Mouse (Mus musculus): ENCODE results near the gene Neb. TPM values are rescaled to one million over a fixed set of nuclear protein-coding genes. Genes with fewer than 3 reads are reported as not detected.
A peak's percentile ranks its signal among the peaks of the same experiment; 100 is the strongest.

Neb gene
- polyA plus RNA-seq (2017; shearing (Covaris generic)): 10 to 100 TPM; 12.6 to 22.0 (median 14.4) TPM

- ATAC-seq: peak; percentile 56
These were observed at the start of gene Neb for GRCm38 (mm10) chr2:52378448-52378804. Neb (minus strand) TSS chr2:52378474.

- no peak for ATAC-seq
These were observed 49.1 kb upstream of the Neb start for GRCm38 (mm10) chr2:52427383-52427782.

GRCm38 (mm10) chr2:52426041-52426440, 47.8 kb upstream of the Neb start:
- ATAC-seq: no peak

- ATAC-seq: no peak
These were observed 47.2 kb upstream of the Neb start for GRCm38 (mm10) chr2:52425523-52425795.

- ATAC-seq: peak; percentile 79
These were observed 46.7 kb upstream of the Neb start, which contains the start of gene Arl5a for GRCm38 (mm10) chr2:52424747-52425522. Arl5a (minus strand) TSS chr2:52424901.

- ATAC-seq: peak; percentile 51
These were observed 46.0 kb upstream of the Neb start for GRCm38 (mm10) chr2:52424248-52424728.

- no peak for ATAC-seq
These were observed 45.5 kb upstream of the Neb start for GRCm38 (mm10) chr2:52423611-52424247.

- no peak for ATAC-seq
These were observed 44.8 kb upstream of the Neb start for GRCm38 (mm10) chr2:52422871-52423610.

GRCm38 (mm10) chr2:52421197-52421596, 42.9 kb upstream of the Neb start:
- ATAC-seq: peak; percentile 10

GRCm38 (mm10) chr2:52420001-52420710, 41.9 kb upstream of the Neb start:
- ATAC-seq: no peak

GRCm38 (mm10) chr2:52419295-52419694, 41.0 kb upstream of the Neb start:
- ATAC-seq: no peak

GRCm38 (mm10) chr2:52412524-52413037, 34.3 kb upstream of the Neb start:
- no peak for ATAC-seq

- peak; percentile 75 for ATAC-seq
These were observed 28.2 kb upstream of the Neb start for GRCm38 (mm10) chr2:52406480-52406879.

- no peak for ATAC-seq
These were observed 27.0 kb upstream of the Neb start for GRCm38 (mm10) chr2:52405238-52405637.

- no peak for ATAC-seq
These were observed 16.3 kb upstream of the Neb start for GRCm38 (mm10) chr2:52394529-52394928.

- no peak for ATAC-seq
These were observed 12.2 kb upstream of the Neb start for GRCm38 (mm10) chr2:52390415-52390975.

- ATAC-seq: no peak
These were observed 11.7 kb upstream of the Neb start for GRCm38 (mm10) chr2:52389975-52390374.

- ATAC-seq: no peak
These were observed 8.2 kb upstream of the Neb start for GRCm38 (mm10) chr2:52386451-52386850.

- no peak for ATAC-seq
These were observed 7.8 kb upstream of the Neb start for GRCm38 (mm10) chr2:52386037-52386436.

- ATAC-seq: peak; percentile 93
These were observed 581 bp upstream of the Neb start for GRCm38 (mm10) chr2:52378848-52379261.

GRCm38 (mm10) chr2:52377706-52378447, 397 bp downstream of the Neb start:
- ATAC-seq: no peak

- ATAC-seq: no peak
These were observed 3.6 kb downstream of the Neb start for GRCm38 (mm10) chr2:52374706-52375105.

All from inflammation-experienced regulatory T-cells, adult 6 months (primary cell).